Mouse (Mus musculus) adrenal gland, adult (tissue): ENCODE results near the gene 1190007I07Rik.

Source experiments
- DNase-seq, 2 experiments: peaks; one replicate each; pipeline ENCODE4 v3.0.0; 2022 to 2023; ENCODE audit warnings: low spot score in 1 of 2; ENCODE audit not compliant: inconsistent age in 2 of 2

1190007I07Rik gene

DNA sequence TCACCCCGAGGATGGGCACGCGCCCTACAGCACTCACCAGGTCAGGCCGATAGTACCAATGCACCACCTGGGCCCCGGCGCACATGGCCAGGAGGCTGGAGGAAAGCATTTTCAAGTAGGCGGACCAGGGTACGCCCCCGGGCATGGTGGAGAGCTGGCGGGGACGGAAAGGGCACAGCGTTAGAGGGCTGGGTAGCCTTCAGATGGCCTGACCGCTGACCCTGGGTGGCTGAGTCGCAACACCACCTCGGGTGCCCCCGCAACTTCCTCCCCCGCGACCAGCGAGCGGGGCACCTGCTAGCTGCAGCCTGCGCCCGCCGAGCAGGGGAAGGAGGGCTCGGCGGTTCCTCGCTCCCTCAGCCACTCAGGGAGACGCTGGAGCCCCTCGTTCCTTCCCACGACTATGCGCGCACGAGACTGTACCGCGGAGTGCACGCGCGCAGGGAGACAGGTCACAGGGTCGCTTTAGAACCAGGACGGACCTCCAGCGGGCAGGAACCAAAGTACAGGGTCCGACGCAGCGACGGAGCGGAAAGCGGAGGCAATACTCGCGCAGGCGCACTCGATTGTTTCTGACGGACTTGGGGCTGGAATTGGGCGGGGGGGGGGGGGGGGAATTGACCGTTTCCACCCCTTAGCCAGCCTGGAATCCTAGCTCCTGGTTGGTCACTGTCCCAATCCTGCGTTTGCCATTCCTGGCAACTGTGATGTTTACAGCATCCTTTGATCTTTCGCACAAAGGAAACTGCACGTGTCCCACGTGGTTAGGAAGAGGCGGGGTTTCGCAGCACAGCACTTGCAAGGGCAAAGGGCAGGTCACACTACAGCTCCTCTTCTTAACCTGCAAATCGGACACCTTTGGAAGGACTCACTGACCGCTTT, at the start of gene 1190007I07Rik:
TSS of gene 1190007I07Rik (minus strand) at position 558 of the 882 bp plus-strand sequence.
- peak; percentile 89 to 96 for DNase-seq

DNA sequence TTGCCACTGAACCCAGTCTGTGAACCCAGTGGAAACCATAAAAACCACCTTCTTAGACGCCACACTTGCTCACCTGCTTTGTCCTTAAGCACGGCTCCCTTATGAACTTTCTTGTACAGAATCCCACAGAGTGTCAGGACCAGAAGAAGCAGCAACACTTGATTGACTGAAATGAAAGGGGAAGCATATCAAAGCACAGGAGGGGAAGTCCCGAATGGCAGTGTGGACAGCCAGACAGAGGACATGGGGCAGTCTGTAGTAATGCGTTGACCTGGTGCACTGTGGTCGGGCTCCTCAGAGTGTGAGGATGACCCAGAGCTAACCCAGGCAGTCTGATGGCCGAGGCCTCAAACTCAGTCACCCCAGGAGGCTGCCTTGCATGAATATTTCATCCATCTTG, 47.2 kb upstream of the 1190007I07Rik start:
- no peak for DNase-seq

DNA sequence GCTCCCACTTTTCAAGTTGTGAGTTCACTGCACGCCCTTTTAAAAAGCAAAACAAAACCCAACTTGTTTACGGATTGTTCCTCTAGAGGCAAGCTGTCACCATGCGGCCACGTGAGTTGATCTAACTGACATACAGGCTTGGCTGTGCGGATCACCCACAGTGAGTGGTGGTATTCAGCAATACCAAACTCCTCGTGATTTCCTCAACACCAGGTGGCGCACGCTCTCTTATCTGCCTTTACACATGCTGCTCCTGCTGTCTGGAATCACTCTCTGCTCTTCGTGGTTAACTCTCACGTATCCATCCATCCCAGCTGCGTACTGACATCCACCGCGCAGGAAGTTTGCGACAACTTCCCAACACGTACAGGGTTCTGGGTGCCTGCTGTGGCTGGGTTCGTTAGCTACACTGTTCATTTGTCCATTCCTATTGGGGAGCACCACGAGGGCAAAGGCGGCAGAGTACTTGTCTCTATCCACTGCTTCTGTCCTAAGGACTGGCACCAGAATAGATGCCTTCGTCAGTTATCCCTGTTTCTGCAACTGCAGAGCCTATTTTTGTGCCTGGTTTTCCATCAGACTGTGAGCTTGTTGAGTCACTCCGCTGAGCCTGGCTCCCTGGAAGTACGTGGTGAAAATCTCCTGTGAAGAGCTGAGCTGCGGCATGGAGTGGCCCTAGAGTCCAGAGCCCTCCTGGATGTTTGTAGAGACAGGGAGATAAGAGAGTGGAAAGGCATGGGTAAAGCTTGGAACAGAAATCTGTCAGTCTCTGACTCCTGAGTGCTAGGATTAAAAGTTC, 43.6 kb upstream of the 1190007I07Rik start:
- peak; percentile 82 to 93 for DNase-seq

DNA sequence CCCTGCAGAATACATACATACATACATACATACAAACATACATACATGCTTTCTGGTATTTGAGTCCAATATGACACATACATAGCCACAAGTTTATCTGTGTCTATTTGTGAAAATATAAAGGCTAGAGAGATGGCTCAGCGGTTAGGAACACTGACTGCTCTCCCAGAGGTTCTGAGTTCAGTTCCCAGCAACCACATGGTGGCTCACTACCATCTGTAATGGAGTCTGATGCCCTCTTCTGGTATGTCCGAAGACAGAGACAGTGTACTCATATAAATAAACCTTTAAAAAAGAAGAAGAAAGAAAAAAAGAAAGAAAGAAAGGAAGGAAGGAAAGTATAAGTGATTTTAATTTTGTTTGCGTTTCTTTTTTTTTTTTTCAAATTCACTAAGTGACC, 42.9 kb upstream of the 1190007I07Rik start:
- no peak for DNase-seq

DNA sequence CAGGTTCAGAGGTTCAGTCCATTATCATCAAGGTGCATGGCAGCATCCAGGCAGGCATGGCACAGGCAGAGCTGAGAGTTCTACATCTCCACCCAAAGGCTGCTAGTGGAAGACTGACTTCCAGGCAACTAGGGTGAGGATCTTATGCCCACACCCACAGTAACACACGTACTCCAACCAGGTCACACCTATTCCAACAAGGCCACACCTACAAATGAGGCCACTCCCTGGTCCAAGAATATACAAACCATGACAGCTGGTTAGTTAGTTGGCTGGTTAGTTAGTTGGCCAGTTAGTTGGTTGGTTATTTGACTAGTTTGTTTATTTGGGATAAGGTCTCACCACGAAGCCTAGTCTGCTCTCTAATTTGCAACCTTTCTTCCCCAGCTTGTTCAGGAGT, 40.3 kb upstream of the 1190007I07Rik start:
- DNase-seq: no peak

DNA sequence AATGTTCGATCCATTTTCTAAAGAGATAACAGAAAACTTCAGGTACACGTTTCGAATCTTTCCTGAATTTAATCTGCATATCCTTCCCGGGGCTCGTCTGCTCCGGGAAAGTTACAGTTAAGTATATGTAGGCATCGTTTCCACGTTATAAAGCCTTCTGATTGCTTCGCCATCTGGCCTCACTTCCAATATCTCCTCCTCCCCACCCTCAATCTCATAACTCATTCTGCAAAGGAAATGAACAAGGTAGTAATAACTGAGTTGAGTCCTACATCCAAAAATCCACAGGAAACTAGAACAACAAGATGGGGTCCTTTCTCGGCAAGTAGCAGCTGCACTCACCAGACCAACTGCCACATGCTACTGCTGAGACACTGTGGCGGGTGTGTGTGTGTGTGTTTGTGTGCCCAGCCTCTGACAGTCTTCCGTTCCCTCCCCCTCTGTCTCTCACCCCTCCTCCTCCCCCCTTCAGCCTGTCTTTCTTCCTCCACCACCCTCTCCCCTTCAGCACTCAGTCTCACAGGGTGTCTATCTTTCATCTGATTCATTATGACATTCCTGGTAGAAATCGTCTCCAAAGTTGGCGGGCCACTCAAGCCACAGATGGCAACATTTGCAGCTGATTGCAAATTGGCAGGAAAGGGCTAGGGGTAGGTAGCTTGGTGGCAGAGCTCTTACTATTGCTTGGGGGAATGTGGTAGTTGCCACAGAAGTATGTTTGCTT, 39.4 kb upstream of the 1190007I07Rik start:
- no peak for DNase-seq

DNA sequence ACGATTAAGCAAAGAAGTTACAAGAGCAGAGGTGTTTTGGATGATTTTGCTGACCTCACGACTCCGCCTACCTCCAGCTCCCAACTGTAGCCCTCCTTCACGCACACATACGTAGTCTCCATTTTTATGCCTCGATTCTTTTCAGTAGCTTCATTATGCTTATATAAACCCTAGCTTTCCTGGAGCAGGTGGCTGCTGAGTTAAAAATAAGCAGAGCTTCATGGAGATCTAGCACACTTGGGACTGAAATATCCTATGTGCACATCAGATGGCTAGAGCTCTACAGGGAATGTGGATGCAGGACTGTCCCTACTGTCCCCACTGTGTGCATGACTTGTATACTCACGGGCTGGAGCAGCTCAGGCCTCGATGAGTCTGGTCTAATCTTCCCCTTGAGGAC, 38.8 kb upstream of the 1190007I07Rik start:
- no peak for DNase-seq

DNA sequence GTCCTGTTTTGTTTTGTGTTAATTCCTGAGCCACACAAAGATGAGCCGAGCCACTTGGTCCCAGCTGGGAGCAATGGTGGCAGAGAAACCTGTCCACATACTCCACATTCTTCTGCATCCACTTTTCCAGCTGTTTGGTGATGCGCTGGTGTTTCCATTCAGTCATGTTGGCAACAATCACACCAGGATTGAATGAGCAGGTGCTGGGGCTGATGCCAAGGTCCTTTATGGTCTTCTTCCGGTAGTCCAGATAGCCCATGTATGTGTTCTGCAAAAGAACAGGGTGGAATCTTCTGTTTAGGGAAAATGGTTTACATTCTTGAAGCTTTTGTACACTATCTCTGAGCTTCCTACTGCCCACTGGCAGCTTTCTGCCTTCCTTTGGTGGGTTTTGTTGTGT, 31.6 kb upstream of the 1190007I07Rik start:
- DNase-seq: no peak

DNA sequence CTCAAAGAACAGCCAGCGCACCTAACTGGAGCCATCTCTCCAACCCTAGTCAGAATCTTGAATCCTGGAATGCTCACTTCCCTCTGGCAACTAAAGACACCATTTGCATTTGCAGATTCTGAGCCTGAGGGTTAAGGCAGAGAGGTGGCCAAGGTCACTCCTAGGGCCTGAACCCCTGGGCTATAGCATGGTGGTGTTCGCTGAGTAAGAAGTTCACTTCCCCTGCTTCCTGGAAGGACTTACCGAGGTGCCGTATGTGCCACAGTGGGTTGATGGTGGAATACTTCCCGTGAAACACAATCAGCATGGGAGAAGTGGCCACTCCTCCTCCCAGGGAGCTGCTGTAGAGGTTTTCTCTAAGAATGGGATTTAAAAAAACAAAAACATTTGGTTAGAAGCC, 29.6 kb upstream of the 1190007I07Rik start:
- no peak for DNase-seq

DNA sequence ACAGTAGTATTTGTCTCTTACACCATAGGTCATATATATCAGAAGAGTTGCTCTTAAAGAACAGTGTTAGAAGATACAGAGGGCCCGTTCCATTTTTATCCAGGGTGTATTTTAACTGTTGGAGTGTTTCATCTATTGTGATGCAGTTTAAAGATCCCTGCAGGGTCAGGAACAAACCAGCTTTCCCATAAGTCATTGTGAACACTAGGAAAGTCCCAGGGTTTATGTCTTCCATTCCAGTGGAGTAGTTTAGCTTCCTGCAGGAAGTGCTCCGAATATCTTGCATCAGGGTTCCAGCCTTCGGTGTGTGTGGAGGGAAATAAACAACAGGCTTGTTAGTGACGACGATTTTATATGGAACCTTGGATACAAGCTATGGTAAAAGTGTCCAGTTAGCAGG, 28.2 kb upstream of the 1190007I07Rik start:
- no peak for DNase-seq

DNA sequence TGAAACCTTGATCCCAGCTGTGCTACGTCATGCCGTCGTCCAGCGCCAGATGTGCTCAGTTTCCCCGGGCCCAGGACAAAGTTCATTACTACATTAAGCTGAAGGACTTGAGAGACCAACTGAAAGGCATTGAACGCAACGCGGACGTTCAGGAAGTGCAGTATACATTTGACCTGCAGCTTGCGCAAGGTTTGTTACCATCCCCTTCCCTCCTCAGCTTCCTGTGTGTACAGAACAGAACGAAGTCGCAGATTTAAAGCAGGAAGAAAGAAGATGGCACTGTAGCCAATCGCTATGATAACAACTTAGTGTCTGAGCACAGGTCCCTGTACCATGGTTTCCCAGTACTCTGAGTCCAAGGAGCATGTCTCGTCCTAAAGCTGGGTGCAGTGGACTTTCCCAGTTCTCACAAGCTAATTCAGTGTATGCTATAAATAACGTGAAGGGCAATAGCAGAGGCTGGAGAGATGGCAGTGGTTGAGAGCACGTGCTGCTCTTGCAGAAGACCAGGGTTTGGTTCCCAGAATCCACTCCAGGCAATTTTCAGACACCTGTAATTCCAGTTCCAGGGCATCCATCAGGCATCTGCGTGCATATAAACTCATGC, 24.3 kb upstream of the 1190007I07Rik start:
- no peak for DNase-seq

DNA sequence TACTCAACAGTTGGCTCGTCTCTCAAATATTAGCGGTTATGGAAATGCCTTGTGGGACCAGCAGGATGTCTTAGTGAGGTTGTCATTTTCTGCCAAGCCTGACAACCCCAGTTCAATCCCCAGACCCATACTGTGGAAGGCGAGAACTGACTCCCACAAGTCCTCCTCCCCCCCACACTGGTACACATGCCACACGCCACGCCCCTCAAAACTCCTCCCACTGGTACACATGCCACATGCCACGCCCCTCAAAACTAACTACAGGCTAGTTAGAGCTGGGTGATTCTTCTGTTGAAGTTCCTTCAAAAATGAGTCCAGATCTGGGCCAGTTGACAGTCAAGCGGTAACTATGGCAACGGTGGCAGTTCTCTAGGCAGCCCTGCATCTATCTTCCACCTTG, 23.1 kb upstream of the 1190007I07Rik start:
- no peak for DNase-seq

DNA sequence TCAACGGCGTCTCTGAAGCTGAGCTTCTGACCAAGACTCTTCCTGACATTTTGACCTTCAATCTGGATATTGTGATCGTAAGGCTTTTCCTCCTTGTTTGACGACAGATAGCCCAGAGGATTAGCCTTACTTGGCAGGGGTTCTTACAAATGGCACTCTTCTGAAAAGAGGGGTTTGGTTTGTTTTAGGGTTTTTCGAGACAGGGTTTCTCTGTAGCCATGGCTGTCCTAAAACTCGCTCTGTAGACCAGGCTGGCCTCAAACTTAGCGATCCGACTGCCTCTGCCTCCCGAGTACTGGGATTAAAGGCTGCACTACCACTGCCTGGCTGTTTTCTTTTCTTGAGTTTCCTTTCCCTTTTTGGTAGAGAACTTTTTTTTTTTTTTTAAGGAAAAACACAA, 18.5 kb upstream of the 1190007I07Rik start:
- DNase-seq: no peak

DNA sequence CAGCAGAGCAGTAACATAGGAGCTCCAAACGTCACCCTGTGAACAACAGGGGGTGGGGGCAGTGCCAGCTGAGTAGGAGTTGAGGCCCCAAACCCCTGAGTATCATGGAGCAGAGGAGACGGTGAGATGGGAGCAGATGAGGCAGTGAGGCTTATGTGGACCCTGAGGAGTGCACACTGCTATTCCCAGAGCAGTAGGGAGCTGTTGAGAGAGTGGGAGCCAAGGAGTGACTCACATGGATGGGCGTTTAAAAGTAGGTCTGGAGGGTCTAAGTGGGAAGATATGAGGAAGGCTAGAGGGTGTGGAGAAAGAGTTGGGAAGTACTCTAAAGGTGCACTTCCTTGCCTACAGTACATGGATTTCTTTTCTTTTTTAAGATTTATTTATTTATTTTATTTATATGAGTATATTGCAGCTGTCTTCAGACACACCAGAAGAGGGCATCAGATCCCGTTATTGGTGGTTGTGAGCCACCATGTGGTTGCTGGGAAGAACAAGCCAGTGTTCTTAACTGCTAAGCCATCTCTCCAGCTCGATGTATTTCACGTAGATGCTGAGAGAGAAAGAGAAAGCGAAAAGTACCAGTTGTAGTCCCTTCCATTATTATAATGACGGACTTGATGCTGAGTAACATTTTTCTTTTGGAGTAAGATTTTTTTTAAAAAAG, 16.1 kb upstream of the 1190007I07Rik start:
- DNase-seq: no peak

DNA sequence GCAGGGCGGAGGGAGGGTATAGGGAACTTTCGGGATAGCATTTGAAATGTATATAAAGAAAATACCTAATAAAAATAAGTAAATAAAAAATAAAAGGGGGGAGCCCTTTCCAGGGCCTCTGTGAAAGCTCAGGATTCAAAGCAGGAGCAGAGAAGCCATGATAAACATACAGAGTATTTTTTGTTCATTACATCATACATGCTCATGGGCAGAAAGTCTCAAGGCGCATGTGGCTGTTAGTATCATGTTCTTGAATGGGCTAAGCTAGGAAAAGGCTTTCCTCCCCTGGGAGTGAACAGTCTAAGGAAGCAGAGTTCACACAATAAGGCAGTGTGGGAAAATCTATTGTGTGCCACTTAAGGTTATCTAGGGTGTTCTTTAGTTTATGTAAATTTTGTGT, 13.3 kb upstream of the 1190007I07Rik start:
- DNase-seq: no peak

DNA sequence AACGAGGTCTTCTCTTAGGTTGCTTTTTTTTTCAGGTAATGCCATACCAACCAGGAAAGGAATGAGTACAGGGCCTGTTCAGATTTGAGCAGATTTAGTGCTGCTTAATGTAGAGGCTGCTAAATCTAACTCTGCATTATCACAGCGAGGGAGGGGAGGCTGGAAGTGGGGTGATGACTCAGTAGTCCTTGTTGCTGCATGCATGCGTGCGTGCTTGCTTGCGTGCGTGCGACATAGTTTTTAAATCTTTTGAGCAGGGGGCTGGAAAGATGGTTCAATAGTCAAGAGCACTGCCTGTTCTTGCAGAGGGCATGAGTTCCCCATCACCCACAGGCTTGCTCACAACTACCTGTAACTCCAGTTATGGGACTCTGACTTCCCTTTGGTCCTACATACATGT, 11.3 kb upstream of the 1190007I07Rik start:
- DNase-seq: peak in 1 of 2 experiments; percentile 45

DNA sequence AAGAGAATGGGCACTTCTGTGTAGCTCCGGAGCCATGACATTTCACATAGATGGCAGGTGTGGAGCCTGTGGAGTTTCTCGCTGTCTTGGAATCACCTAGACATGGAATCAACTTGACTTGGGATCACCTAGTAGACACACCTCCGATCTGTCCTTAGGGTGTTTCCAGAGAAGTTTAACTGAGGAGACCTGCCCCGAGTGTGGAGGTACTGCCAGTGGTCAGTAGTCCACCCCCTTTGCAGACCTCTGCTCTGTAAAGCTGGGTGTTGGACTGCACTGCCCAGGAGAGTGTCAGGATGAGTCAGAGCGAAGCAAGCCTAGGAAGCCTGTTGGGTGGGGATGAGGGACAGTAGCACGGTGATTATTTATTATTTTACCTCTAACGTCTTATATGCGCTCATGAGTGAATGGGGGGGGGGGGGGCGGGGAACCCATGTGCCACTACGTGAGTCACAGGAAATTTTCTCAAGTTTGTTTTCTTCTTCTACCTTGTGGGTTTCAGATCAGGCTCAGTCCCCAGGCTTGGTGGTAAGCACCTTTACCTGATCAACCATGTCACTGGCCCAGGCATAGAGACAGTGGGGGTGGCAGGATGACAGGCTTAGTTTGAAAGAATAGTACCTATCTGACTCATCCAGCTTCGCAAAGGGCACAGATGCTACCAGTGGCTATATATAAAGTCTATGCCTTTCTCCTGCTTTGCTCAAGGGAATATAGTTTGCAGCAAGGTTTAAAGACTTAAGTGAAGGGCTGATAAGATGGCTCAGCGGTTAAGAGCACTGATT, 9.7 kb upstream of the 1190007I07Rik start:
- no peak for DNase-seq

DNA sequence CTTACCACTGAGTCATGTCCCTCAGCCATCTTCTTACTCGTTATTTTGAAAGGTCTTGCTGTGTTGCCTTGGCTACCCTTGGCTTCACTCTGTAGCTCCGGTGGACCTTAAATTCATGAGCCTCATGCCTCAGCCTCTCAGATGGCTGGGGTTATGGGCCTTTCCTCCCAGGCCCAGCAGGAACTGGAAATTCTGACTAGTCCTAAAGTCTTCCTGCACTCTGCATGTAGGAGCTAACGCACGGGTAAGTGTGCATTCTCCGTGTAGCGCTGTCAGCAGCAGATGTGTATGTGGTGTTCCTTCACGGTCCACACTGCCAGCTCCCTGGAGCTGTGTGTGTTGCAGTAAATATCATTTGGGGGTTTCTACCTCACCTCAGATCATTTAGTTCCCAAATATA, 8.1 kb upstream of the 1190007I07Rik start:
- DNase-seq: no peak

DNA sequence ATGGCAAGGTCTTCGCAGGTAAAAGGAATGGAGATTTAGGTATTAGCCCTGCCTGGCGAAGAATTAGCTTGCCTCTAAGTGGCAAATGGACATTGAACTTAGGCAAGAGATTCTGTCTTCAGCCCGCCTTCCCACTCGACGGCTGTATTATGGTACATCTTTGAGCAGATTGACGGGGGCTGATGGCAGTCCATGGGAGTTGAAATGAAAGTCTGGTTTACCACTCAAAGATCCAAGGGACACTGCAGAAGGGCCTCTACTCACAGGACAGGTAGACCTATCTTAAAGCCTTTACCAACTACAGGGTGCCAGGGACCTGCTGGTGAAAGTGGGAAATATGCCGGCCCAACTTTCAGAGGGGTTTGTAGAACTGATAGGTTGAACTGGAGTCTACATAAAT, 7.5 kb upstream of the 1190007I07Rik start:
- peak in 1 of 2 experiments; percentile 45 for DNase-seq
